Mouse (Mus musculus): ENCODE measurements around the gene Pex11b. TPM values are rescaled to one million over a fixed set of nuclear protein-coding genes. Genes with fewer than 3 reads are reported as not detected.
"Not testable (repeated sequence)": the region's sequence is repeated elsewhere in the genome, so short reads cannot be mapped to it uniquely, and the experiment has no call there.

The Pex11b gene
- 10 to 100 TPM; 53.5 to 66.1 (median 58.1) TPM for total RNA-seq (2022)

GRCm38 (mm10) chr3:96634928-96635879, at the start of gene Pex11b, which contains the start of gene Gm42957:
TSS of gene Pex11b (plus strand) at chr3:96635376.
TSS of gene Gm42957 (plus strand) at chr3:96635474.
- peak; percentile 79 to 86 for DNase-seq (ENCODE audit: low spot score in 2 of 2)

- no peak for DNase-seq (ENCODE audit: low spot score in 2 of 2)
These were observed 44.5 kb upstream of the Pex11b start for GRCm38 (mm10) chr3:96590657-96591056.

- no peak for DNase-seq (ENCODE audit: low spot score in 2 of 2)
These were observed 41.8 kb upstream of the Pex11b start for GRCm38 (mm10) chr3:96593374-96593773.

- DNase-seq (ENCODE audit: low spot score in 2 of 2) = peak; percentile 92 to 93
These were observed 41.2 kb upstream of the Pex11b start, which contains the start of gene Polr3gl for GRCm38 (mm10) chr3:96593790-96594560. TSS of gene Polr3gl (minus strand) at chr3:96594181.

GRCm38 (mm10) chr3:96594851-96595250, 40.3 kb upstream of the Pex11b start:
- DNase-seq (ENCODE audit: low spot score in 2 of 2) = no peak

- DNase-seq (ENCODE audit: low spot score in 2 of 2) = peak; percentile 51 to 60
These were observed 39.5 kb upstream of the Pex11b start for GRCm38 (mm10) chr3:96595661-96596060.

- peak; percentile 75 to 76 for DNase-seq (ENCODE audit: low spot score in 2 of 2)
These were observed 38.9 kb upstream of the Pex11b start, which contains the start of gene Ankrd34a for GRCm38 (mm10) chr3:96596228-96596707. TSS of gene Ankrd34a (plus strand) at chr3:96596636.

- DNase-seq (ENCODE audit: low spot score in 2 of 2) = no peak
These were observed 38.3 kb upstream of the Pex11b start for GRCm38 (mm10) chr3:96596855-96597254.

- DNase-seq (ENCODE audit: low spot score in 2 of 2) = peak in 1 of 2 experiments; percentile 40
These were observed 37.7 kb upstream of the Pex11b start for GRCm38 (mm10) chr3:96597435-96597891.

- peak; percentile 50 to 61 for DNase-seq (ENCODE audit: low spot score in 2 of 2)
These were observed 36.8 kb upstream of the Pex11b start for GRCm38 (mm10) chr3:96598156-96599068.

GRCm38 (mm10) chr3:96599069-96599393, 36.1 kb upstream of the Pex11b start:
- no peak for DNase-seq (ENCODE audit: low spot score in 2 of 2)

GRCm38 (mm10) chr3:96599411-96599810, 35.8 kb upstream of the Pex11b start:
- DNase-seq (ENCODE audit: low spot score in 2 of 2) = no peak

GRCm38 (mm10) chr3:96600639-96601250, 34.4 kb upstream of the Pex11b start, which contains the start of gene Lix1l:
TSS of gene Lix1l (plus strand) at chr3:96601149.
- DNase-seq (ENCODE audit: low spot score in 2 of 2) = peak; percentile 93 to 95

GRCm38 (mm10) chr3:96601251-96601787, 33.9 kb upstream of the Pex11b start:
- DNase-seq (ENCODE audit: low spot score in 2 of 2) = peak in 1 of 2 experiments; percentile 68

- no peak for DNase-seq (ENCODE audit: low spot score in 2 of 2)
These were observed 33.1 kb upstream of the Pex11b start for GRCm38 (mm10) chr3:96601941-96602703.

- no peak for DNase-seq (ENCODE audit: low spot score in 2 of 2)
These were observed 32.5 kb upstream of the Pex11b start for GRCm38 (mm10) chr3:96602704-96603084.

- DNase-seq (ENCODE audit: low spot score in 2 of 2) = no peak
These were observed 31.9 kb upstream of the Pex11b start for GRCm38 (mm10) chr3:96603311-96603710.

GRCm38 (mm10) chr3:96606007-96606406, 29.2 kb upstream of the Pex11b start:
- DNase-seq (ENCODE audit: low spot score in 2 of 2) = not testable (repeated sequence)

- no peak for DNase-seq (ENCODE audit: low spot score in 2 of 2)
These were observed 28.6 kb upstream of the Pex11b start for GRCm38 (mm10) chr3:96606618-96607017.

Measured in layer of hippocampus, adult 8-10 months (tissue).